Mouse (Mus musculus) Muller cell, postnatal 12 days (primary cell): ENCODE measurements around the gene Igf2r.

Experiments
- DNase-seq: peaks from one replicate; pipeline ENCODE4 v3.0.0-alpha.2; 2015; ENCODE audit errors: inconsistent ontology term

Igf2r gene

GRCm38 (mm10) chr17:12769380-12769921 is at the start of gene Igf2r:
Gene Igf2r (minus strand): TSS chr17:12769664.
- DNase-seq = peak; percentile 92

DNA sequence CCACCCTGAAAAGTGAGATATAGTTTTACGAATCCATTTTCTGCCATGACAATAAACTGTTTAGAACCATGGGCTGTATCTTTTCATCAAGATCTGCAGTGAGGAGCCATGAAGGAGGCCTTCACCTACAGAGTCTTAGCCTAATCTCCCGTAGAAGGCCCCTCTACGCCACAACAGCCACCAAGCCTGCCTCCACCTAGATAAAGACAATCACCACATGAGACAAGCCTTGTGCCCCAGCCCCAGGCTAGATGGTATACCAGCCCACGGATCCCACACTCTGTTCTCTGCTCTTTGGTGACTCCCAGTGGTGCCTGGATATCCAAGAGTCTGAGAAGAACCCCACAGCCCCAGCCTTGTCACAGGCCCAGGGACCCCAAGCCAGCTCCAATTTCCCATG is 46.4 kb upstream of the Igf2r start:
- no peak for DNase-seq

GRCm38 (mm10) chr17:12814502-12814901 is 45.0 kb upstream of the Igf2r start:
- DNase-seq = no peak

DNA sequence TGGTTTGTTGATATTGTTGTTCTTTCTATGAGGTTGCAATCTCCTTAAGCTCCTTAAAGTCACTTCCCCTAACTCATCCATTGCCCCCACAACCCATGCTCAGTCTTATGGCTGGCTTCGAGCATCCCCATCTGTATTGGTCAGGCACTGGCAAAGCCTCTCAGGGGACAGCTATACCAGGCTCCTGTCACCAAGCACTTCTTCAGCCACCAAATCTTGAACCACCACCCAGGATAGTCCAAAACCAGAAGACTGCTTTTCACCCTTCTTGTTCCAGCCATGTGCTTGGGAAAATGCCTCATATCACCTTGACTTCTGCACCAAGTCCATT is 41.5 kb upstream of the Igf2r start:
- no peak for DNase-seq

DNA sequence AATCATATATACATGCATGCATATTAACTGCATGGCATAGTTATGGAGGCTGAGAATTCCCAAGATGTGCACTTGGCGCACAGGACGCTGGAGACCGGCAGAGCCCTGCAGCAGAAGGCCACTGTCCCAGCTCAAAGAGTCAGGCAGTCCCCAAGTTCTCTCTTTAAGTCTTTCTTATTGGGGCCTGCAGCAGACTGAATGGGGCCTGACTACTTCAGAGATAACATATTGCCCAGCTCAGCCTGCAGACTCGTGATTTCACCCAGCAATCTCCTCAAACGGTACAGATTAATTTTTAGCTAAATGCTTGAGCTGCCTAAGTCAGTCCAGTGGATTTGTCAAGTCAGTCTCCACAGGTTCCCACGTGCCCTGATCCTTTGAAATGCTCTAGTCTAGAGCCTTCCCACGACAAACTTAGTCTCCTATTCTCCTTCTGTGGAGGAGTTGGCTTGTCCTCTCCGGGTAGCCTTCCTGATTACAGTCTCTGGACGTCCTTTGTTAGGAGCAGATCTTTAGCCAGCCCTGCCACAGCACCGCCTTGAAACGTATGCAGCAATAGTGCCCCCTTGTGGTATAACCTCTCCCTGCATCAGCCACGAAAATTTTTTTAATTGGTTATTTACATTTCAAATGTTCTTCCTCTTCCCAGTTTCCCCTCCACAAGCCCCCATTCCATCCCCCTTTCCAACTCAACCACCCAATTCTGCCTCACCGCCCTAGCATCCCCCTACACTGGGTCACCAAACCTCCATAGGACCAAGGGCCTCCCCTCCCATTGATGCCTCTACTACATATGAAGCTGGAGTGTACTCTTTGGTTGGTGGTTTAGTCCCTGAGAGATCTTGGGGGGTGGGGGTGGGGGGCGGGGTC is 40.9 kb upstream of the Igf2r start:
- peak; percentile 66 for DNase-seq

- no peak for DNase-seq
These were observed 39.4 kb upstream of the Igf2r start for GRCm38 (mm10) chr17:12808851-12809250.

GRCm38 (mm10) chr17:12804584-12805445 is 35.4 kb upstream of the Igf2r start:
- peak; percentile 62 for DNase-seq

DNA sequence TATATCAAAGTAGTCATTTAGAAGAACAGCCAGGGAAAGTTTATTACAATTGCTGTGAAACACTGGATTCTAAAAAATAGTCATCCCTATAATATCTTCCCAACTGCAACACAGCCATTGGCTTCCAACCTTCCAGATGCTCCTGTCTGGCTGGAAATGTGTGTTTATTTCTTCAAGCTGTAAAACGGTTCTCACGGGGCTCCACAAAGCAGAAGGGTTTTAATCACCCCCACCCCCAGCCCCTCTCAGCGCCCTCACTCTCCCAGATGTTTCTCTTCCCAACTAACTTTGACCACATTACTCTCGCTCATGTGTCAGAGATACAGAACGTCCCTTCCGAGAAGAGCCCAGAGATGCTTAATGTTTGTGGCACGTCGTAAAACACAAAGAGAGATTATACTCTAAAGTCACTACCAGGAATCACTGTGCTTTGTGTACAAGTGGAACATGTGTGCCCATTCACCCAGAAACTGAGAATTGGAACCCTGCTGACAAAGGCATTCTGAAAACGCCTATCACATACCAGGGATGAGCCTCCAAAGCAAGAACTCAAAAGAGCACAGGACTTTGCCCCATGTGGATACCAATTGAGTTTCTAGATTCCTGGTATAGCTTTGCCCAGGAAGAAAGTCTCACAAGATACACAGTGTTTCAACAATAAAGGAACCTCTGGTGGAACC is 32.5 kb upstream of the Igf2r start:
- DNase-seq = peak; percentile 80

- DNase-seq = no peak
These were observed 30.2 kb upstream of the Igf2r start for GRCm38 (mm10) chr17:12799368-12800275.

GRCm38 (mm10) chr17:12798571-12798970 is 29.1 kb upstream of the Igf2r start:
- no peak for DNase-seq

DNA sequence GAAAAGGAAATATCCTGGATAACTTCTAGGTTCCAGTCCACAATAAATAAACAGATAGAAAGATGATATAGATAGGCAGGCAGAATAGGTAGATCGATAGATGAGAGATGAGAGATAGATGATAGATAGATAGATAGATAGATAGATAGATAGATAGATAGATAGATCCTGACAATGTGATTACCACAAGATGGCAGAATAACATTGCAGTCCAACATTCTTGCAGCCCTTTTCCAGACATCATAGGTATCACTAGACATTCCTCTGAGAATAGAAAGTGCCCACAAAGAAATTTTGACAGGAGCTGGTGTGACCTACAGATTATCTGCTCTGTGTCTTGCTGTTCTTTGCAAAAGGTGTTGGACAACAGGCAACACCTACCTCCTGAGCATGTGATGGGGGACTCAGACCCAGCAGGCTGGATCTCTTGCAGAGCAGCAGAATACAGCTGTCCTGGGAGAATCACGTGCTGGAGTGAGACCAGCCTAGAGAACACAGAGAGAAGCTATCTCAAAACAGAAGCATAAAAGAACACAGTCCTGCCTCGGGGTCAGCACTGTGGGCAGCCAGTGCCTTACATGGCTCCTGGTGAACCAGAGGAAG is 28.1 kb upstream of the Igf2r start:
- no peak for DNase-seq

- DNase-seq = no peak
These were observed 27.2 kb upstream of the Igf2r start for GRCm38 (mm10) chr17:12796633-12797032.

- peak; percentile 69 for DNase-seq
These were observed 24.4 kb upstream of the Igf2r start for GRCm38 (mm10) chr17:12793660-12794406.

DNA sequence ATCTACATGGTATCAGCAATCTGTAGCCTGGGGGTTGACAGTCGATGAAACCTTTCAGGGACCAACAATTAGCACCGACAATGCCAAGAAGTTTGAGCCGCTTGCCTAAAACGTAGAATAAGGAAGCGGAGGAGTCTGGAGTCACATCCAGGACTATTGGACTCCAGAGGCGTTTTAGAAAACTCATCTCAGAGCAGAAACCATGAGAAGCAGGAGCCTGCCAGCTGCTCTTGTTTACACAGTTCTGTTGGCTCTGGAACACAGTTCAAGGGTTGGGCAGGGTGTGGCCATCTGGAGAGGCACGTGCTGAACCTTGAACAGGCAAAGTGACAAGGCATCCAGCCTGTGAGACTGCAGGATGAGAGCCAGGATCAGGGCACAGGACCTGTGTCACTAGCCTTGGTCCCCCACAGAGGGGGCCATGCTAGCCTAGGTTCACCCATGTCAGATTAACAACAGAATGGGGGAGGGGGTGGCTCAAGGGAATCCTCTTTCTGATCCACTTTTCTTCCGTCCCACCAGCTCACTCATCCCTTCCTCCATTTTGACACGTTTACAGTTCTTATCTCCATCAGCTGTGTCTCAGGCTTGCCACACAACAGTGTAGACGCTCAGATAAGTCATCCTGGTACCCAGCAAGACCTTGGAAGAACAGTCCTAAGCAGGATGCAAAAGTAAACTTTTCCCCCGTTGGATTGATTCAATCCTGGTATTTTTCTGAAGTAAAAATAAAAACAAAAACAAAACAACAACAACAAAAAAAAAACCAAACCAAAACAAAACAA is 23.1 kb upstream of the Igf2r start:
- DNase-seq = no peak

- peak; percentile 85 for DNase-seq
These were observed 22.0 kb upstream of the Igf2r start for GRCm38 (mm10) chr17:12791420-12791819.

GRCm38 (mm10) chr17:12791079-12791406 is 21.6 kb upstream of the Igf2r start:
- DNase-seq = no peak

- peak; percentile 34 for DNase-seq
These were observed 21.1 kb upstream of the Igf2r start for GRCm38 (mm10) chr17:12790353-12791078.
